Mouse (Mus musculus): ENCODE data around the gene Gsdma3. TPM values are rescaled to one million over a fixed set of nuclear protein-coding genes. Genes with fewer than 3 reads are reported as not detected.
"Not testable (repeated sequence)": the region's sequence is repeated elsewhere in the genome, so short reads cannot be mapped to it uniquely, and the experiment has no call there.

Gsdma3 gene
- total and polyA plus RNA-seq, 3 experiments: not detected

DNA sequence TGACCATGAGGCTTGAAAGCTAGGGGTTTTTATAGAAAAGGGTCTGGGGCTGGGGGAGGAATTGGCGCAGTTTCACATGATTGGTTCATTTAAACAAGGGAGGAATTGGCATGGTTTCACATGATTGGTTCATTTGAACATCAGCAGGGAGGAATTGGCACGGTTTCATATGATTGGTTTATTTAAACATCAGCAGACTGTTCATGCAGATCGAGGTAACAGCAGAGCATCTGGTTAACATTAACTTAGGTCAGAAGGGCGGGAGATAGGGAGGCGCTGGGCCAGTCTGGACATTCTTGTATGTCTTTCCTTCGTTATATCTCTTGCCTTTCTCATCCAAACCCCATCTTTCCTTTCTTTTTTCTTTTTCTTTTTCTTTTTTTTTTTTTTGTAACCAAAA, 2.2 kb upstream of the Gsdma3 start:
- not testable (repeated sequence) for H3K9ac ChIP-seq (ENCODE audit: control insufficient read depth, low read depth, low read length, poor library complexity, severe bottlenecking); H3K4me1 ChIP-seq (ENCODE audit: control insufficient read depth in 1 of 2, insufficient read depth in 2 of 2, low read length in 2 of 2); H3K4me3 ChIP-seq (ENCODE audit: control insufficient read depth in 1 of 2, insufficient read depth in 1 of 2, low read depth in 2 of 2, low read length in 2 of 2); H3K36me3 ChIP-seq (ENCODE audit: control insufficient read depth in 1 of 2, insufficient read depth in 2 of 2, low read length in 2 of 2); H3K9me3 ChIP-seq (replicated peaks; ENCODE audit: insufficient read depth, low read length); H3K79me2 ChIP-seq (ENCODE audit: control insufficient read depth, insufficient read depth, low read length, poor library complexity); DNase-seq (ENCODE audit: low read depth, low spot score); H3K27ac ChIP-seq (ENCODE audit: control insufficient read depth, low read depth, low read length); H3K27me3 ChIP-seq (ENCODE audit: control insufficient read depth in 1 of 2, insufficient read depth in 2 of 2, low read length in 2 of 2)

DNA sequence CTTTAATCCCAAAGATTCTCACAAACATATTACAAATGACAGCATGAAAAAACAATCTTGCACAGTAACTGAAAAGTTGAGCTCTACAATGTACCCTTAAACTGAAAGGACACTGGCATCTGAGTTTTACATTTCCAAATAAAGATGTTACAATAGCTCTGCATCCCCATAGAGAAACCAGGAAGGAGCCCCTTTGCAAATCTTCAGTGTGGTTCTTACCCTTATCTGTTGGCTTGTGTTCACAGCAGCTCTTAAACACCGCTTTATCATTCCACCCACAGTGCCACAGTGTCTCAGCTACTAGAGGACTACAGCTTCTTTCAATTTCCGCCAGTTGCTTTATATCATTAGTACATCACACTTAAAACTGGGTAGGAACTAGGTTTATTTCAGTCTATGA, 1.8 kb upstream of the Gsdma3 start:
- TF ChIP-seq EP300 (IDR thresholded peaks at IDR 0.05; ENCODE audit: low read depth in 1 of 2, low read length in 2 of 2) (peak; percentile 62), TCF12 (IDR thresholded peaks at IDR 0.05; ENCODE audit: low read depth, low read length) (peak; percentile 52; the same call in 1 of the 2 replicates), ELF1 (IDR thresholded peaks at IDR 0.05; ENCODE audit: low read depth, low read length) (peak; percentile 59; the same call in 1 of the 2 replicates), RCOR1 (IDR thresholded peaks at IDR 0.05; ENCODE audit: low read depth, low read length) (peak; percentile 28; the same call in 1 of the 2 replicates), TAL1 (IDR thresholded peaks at IDR 0.05; ENCODE audit: low read length) (peak; percentile 23; the same call in 1 of the 2 replicates), GATA1 (IDR thresholded peaks at IDR 0.05; ENCODE audit: low read depth, low read length) (peak; percentile 72), ETS1 (IDR thresholded peaks at IDR 0.05; ENCODE audit: low read depth, low read length) (peak; percentile 43; the same call in 1 of the 2 replicates)

DNA sequence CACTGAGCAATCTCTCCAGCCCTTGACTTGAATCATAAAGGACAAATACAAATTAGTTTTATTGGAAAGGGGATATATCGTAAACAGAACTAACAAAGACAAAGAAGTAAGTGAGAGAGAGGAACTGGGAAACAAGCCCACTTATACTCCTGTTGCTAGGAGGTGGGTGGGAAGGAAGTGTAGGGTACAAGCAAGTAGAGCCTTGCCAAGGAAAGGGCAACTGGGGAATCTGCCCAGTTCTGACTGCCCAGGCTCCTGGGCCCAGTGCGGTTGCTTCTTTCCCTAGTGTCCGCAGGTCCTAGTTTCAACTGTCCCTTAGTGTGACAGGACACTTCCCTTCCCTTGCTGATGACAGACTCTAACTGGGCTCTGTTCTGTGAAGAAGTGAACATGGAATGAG, 2.5 kb downstream of the Gsdma3 start:
- Histone ChIP-seq H3K4me3 (ENCODE audit: control insufficient read depth in 1 of 2, insufficient read depth in 1 of 2, low read depth in 2 of 2, low read length in 2 of 2) (no peak overlapping the region), H3K4me1 (ENCODE audit: control insufficient read depth in 1 of 2, insufficient read depth in 2 of 2, low read length in 2 of 2) (no peaks in the 10 kb centered on the region), H3K9me3 (replicated peaks; ENCODE audit: insufficient read depth, low read length) (no peaks in the 10 kb centered on the region), H3K27me3 (ENCODE audit: control insufficient read depth in 1 of 2, insufficient read depth in 2 of 2, low read length in 2 of 2) (peaks cover 1 to 10% of the 10 kb centered on the region in 2 experiments; a peak in 3 of 4 replicates), H3K79me2 (ENCODE audit: control insufficient read depth, insufficient read depth, low read length, poor library complexity) (no peaks in the 10 kb centered on the region), H3K9ac (ENCODE audit: control insufficient read depth, low read depth, low read length, poor library complexity, severe bottlenecking) (no peak overlapping the region), H3K36me3 (ENCODE audit: control insufficient read depth in 1 of 2, insufficient read depth in 2 of 2, low read length in 2 of 2) (no peaks in the 10 kb centered on the region; a peak in 1 of 4 replicates), H3K27ac (ENCODE audit: control insufficient read depth, low read depth, low read length) (no peak overlapping the region)
- no peak for TF ChIP-seq MAX (IDR thresholded peaks at IDR 0.05; ENCODE audit: low read length)
- no peak for TF ChIP-seq MXI1 (IDR thresholded peaks at IDR 0.05; ENCODE audit: low read depth, low read length)
- no peak for TF ChIP-seq MEF2A (IDR thresholded peaks at IDR 0.05; ENCODE audit: extremely low read depth, insufficient replicate concordance, low read depth, low read length, poor library complexity, severe bottlenecking)
- no peak for TF ChIP-seq TCF12 (IDR thresholded peaks at IDR 0.05; ENCODE audit: low read depth, low read length)
- no peak for TF ChIP-seq RCOR1 (IDR thresholded peaks at IDR 0.05; ENCODE audit: low read depth, low read length)
- no peak for TF ChIP-seq TAL1 (IDR thresholded peaks at IDR 0.05; ENCODE audit: low read length)
- no peak for TF ChIP-seq ETS1 (IDR thresholded peaks at IDR 0.05; ENCODE audit: low read depth, low read length)
- TF ChIP-seq POLR2AphosphoS5 (IDR thresholded peaks at IDR 0.05; ENCODE audit: borderline replicate concordance, low read depth, low read length): no peak
- TF ChIP-seq ELF1 (IDR thresholded peaks at IDR 0.05; ENCODE audit: low read depth, low read length): no peak
- no peak for TF ChIP-seq USF1 (IDR thresholded peaks at IDR 0.05; ENCODE audit: low read depth, low read length)
- TF ChIP-seq CHD1 (IDR thresholded peaks at IDR 0.05; ENCODE audit: low read depth, low read length): no peak
- no peak for TF ChIP-seq ZKSCAN1 (IDR thresholded peaks at IDR 0.05; ENCODE audit: low read depth, low read length)
- no peak for TF ChIP-seq UBTF (IDR thresholded peaks at IDR 0.05; ENCODE audit: borderline replicate concordance, insufficient read depth, low read depth, low read length)
- TF ChIP-seq GATA1 (IDR thresholded peaks at IDR 0.05; ENCODE audit: low read depth, low read length): no peak
- no peak for TF ChIP-seq CHD2 (IDR thresholded peaks at IDR 0.05; ENCODE audit: low read length)
- TF ChIP-seq CTCF (IDR thresholded peaks at IDR 0.05 in 2 of 3, conservative IDR thresholded peaks at IDR 0.05 in 1 of 3; ENCODE audit: control insufficient read depth in 1 of 3, insufficient read depth in 1 of 3, low read depth in 2 of 3, low read length in 3 of 3, poor library complexity in 1 of 3, severe bottlenecking in 1 of 3): no peak
- DNase-seq (ENCODE audit: low read depth, low spot score): no peak

More for the DNA sequence above, 1.8 kb upstream of the Gsdma3 start:
- peak; percentile 61 for DNase-seq (ENCODE audit: low read depth, low spot score)
- H3K4me1 ChIP-seq (ENCODE audit: control insufficient read depth in 1 of 2, insufficient read depth in 2 of 2, low read length in 2 of 2); H3K27me3 ChIP-seq (ENCODE audit: control insufficient read depth in 1 of 2, insufficient read depth in 2 of 2, low read length in 2 of 2); H3K4me3 ChIP-seq (ENCODE audit: control insufficient read depth in 1 of 2, insufficient read depth in 1 of 2, low read depth in 2 of 2, low read length in 2 of 2); H3K79me2 ChIP-seq (ENCODE audit: control insufficient read depth, insufficient read depth, low read length, poor library complexity); H3K27ac ChIP-seq (ENCODE audit: control insufficient read depth, low read depth, low read length); H3K9me3 ChIP-seq (replicated peaks; ENCODE audit: insufficient read depth, low read length); H3K36me3 ChIP-seq (ENCODE audit: control insufficient read depth in 1 of 2, insufficient read depth in 2 of 2, low read length in 2 of 2); H3K9ac ChIP-seq (ENCODE audit: control insufficient read depth, low read depth, low read length, poor library complexity, severe bottlenecking): not testable (repeated sequence)

Data from MEL (cell line).